Mouse (Mus musculus) thymus, adult 2 months (tissue): Measurements from ENCODE around the gene Gdf7. TPM values are rescaled to one million over a fixed set of nuclear protein-coding genes. Genes with fewer than 3 reads are reported as not detected.

Source experiments
- DNase-seq: peaks from one replicate; pipeline ENCODE4 v3.0.0; 2021
- H3K27ac ChIP-seq: fragments of 200-500 bp; 2 replicates; pipeline ENCODE4 v1.5.1; 2012; ENCODE audit warnings: low read length, control low read depth; ENCODE audit not compliant: control insufficient read depth, insufficient read depth
- H3K27me3 ChIP-seq: fragments of 200-500 bp; 2 replicates; pipeline ENCODE4 v1.6.1; 2012; ENCODE audit warnings: mild to moderate bottlenecking, low read length, moderate library complexity, mixed read lengths; ENCODE audit not compliant: control insufficient read depth, insufficient read depth
- H3K36me3 ChIP-seq: fragments of 200-500 bp; 2 replicates; pipeline ENCODE4 v1.6.1; 2012; ENCODE audit warnings: mild to moderate bottlenecking, low read length, moderate library complexity; ENCODE audit not compliant: control insufficient read depth, insufficient read depth
- H3K4me1 ChIP-seq: fragments of 200-500 bp; replicated peaks from 2 replicates; pipeline ENCODE4 v1.6.1; 2012; ENCODE audit warnings: low read length; ENCODE audit not compliant: control insufficient read depth, insufficient read depth
- H3K4me3 ChIP-seq: fragments of 200-500 bp; 2 replicates; pipeline ENCODE4 v1.5.1; 2012; ENCODE audit warnings: mild to moderate bottlenecking, low read length, control low read depth, moderate library complexity; ENCODE audit not compliant: control insufficient read depth, insufficient read depth
- CTCF ChIP-seq: fragments of 200-500 bp; IDR thresholded peaks from 2 replicates; pipeline ENCODE4 v1.5.1; 2012; ENCODE audit warnings: mild to moderate bottlenecking, control low read depth, low read length, moderate library complexity, borderline replicate concordance; ENCODE audit not compliant: control insufficient read depth, poor library complexity, insufficient read depth; ENCODE audit errors: extremely low read depth
- POLR2A ChIP-seq: fragments of 200-500 bp; IDR thresholded peaks from 2 replicates; pipeline ENCODE4 v1.6.1; 2012; ENCODE audit warnings: mild to moderate bottlenecking, low read length, control low read depth, moderate library complexity; ENCODE audit not compliant: control insufficient read depth, poor library complexity, insufficient read depth; ENCODE audit errors: extremely low read depth
- WGBS: fragments of 180-500 bp; shearing (Covaris S2); methylation state at CpG from one replicate; pipeline ENCODE4 v1.1.7; 2018; 5-methylcytosine and 5-hydroxymethylcytosine counted together
- polyA plus RNA-seq: library from polyadenylated mRNA; depleted of rRNA; stranded (reverse); fragments of >200 nt; gene quantifications from 2 replicates; pipeline ENCODE4 v1.2.3, GENCODE M21; 2012; rRNA removed

The Gdf7 gene
- polyA plus RNA-seq = 2.3 and 3.5 TPM in 2 replicates

DNA sequence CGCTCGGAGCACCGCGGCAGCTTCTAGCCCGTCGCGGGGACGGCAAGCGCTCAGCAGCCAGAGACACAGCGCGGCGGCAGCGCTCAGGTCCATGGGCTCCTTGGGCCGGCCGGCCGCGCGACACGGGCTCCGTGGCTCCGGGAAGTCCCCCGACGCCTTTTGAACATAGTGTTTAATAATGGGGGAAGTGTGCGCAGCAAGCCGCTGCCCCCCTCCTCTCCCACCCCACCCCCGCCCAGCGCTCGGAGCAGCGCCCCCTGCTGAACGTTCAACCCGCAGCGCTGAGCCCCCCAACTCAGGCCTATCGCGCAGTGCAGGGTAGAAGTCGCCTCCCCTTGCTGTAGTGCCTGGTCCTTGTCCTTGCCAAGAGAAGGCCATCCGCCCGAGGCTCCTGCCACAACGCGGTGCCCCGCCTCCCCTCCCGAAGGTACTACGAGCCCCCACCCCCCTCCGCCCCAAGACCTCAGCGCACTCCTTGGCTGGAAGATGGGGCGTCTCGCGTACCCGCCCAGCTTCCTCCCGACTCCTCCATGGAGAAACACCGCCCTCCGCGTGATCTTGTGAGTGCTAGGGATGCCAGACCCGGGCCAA lies at the start of gene Gdf7:
Gene Gdf7, minus strand, starts transcription at position 114 of the 591 bp plus-strand sequence.
- Histone ChIP-seq H3K4me1 (no peaks in the 10 kb centered on the region; the same call in 1 of the 2 replicates), H3K27ac (no peak within 1 kb of the TSS), H3K36me3 (no peaks in the 10 kb centered on the region), H3K4me3 (no peak within 1 kb of the TSS), H3K27me3 (peaks cover 22% of the 10 kb centered on the region; the same call in 1 of the 2 replicates)
- 5% methylated on average over 53 of the region's 53 CpGs for WGBS
- no peak for DNase-seq
- TF ChIP-seq CTCF (no peak), POLR2A (no peak)

- H3K4me1 ChIP-seq = peaks cover 18% of the 10 kb centered on the region; the same call in 1 of the 2 replicates
- no peaks in the 10 kb centered on the region for H3K36me3 ChIP-seq
- TF ChIP-seq CTCF = no peak
- WGBS = 32% methylated on average over 4 of the region's 4 CpGs
- no peak overlapping the region for H3K4me3 ChIP-seq
- no peaks in the 10 kb centered on the region for H3K27me3 ChIP-seq
- no peak for DNase-seq
- H3K27ac ChIP-seq = no peak overlapping the region; the same call in 1 of the 2 replicates
Observed at GRCm38 (mm10) chr12:8351025-8351903, 49.5 kb upstream of the Gdf7 start.

DNA sequence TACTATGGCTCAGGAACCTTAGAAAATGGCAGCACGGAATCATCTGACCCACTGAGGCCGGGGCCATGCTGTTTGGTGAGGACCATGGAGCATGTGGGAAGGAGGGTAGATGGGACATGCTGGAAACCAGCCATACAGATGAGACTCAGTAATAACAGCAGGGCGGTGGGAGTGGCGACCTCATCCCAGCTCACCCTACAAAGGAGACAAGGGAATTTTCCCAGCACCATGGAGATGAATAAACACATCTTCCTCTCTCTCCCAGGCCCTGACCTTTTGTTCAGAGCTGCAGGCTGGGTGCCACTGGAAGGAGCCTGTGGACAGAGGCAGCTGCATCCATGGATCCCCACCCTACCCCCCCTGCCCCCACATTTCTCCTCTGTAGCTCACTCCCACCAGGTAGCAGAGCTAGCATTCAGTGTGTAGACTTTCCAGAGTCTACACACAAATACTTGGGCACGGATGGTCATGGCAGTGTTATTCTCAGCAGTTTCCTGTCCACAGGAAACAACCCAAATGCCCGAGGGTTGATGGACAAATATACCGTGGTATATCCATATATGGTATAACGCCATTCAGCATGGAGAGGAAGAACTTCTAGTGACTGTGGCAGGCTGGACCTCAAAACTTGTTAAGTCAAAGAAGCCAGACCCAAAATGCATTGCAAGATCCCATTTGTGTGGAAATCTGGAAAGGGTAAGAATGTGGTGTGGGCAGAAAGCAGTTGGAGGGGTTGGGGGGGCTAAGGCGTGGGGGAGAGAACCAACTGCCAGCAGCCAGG lies 47.2 kb upstream of the Gdf7 start:
- DNase-seq = no peak
- 80% methylated on average over 9 of the region's 9 CpGs for WGBS
- Histone ChIP-seq H3K27me3 (no peaks in the 10 kb centered on the region), H3K4me3 (no peak overlapping the region), H3K4me1 (peaks cover 28% of the 10 kb centered on the region), H3K27ac (no peak overlapping the region), H3K36me3 (no peaks in the 10 kb centered on the region)
- no peak for TF ChIP-seq POLR2A
- no peak for TF ChIP-seq CTCF

GRCm38 (mm10) chr12:8347746-8348462 lies 46.1 kb upstream of the Gdf7 start:
- Histone ChIP-seq H3K27ac (no peak overlapping the region), H3K36me3 (no peaks in the 10 kb centered on the region), H3K27me3 (no peaks in the 10 kb centered on the region), H3K4me3 (no peak overlapping the region), H3K4me1 (peaks cover 22% of the 10 kb centered on the region)
- 26% methylated on average over 8 of the region's 8 CpGs for WGBS
- DNase-seq = no peak
- no peak for TF ChIP-seq POLR2A
- TF ChIP-seq CTCF = no peak

DNA sequence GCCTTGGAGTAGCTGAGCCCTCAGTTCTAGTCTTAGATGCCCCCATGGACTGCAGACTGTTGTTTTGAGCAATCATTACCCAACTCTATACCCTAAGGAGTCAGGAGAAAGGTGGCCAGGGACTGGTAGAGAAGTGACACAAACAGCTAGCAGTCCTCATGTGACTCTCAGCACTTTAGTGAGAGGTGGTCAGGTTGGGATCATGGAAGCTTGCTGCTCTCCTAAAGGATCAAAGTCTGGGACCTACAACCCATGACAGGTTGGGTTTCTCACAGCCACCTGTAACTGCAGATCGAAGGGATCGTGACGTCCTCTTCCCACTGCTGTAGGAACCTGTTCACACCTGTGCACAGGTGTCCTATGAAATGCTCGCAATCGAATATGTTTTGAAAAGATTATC lies 43.8 kb upstream of the Gdf7 start:
- no peak overlapping the region for H3K4me3 ChIP-seq
- TF ChIP-seq POLR2A (no peak), CTCF (no peak)
- WGBS = 95% methylated on average over 5 of the region's 5 CpGs
- H3K4me1 ChIP-seq = peaks cover 19% of the 10 kb centered on the region
- H3K27me3 ChIP-seq = no peaks in the 10 kb centered on the region
- H3K27ac ChIP-seq = no peak overlapping the region
- DNase-seq = no peak
- no peaks in the 10 kb centered on the region for H3K36me3 ChIP-seq

- H3K27me3 ChIP-seq = no peaks in the 10 kb centered on the region
- no peak overlapping the region for H3K4me3 ChIP-seq
- 6% methylated on average over 9 of the region's 9 CpGs for whole genome bisulfite sequencing
- H3K36me3 ChIP-seq = no peaks in the 10 kb centered on the region
- DNase-seq = no peak
- TF ChIP-seq POLR2A = no peak
- no peak for TF ChIP-seq CTCF
- H3K27ac ChIP-seq = no peak overlapping the region
- H3K4me1 ChIP-seq = peaks cover 19% of the 10 kb centered on the region
Observed at GRCm38 (mm10) chr12:8344897-8345296, 43.1 kb upstream of the Gdf7 start.
